Mouse (Mus musculus) Patski (cell line): ENCODE data around the gene Reep3. TPM values are rescaled to one million over a fixed set of nuclear protein-coding genes. Genes with fewer than 3 reads are reported as not detected.

ENCODE experiments used
- ATAC-seq: fragments of 100-300 bp; one replicate; pipeline ENCODE4 v1.8.0; 2021
- CTCF ChIA-PET: fragments of 350-600 bp; sonication (Branson Sonifier 250); formaldehyde crosslinking; loops from one replicate; lab custom pipeline; 2022; ENCODE audit warnings: inconsistent platforms; lab: Charles Lee
- POLR2A ChIA-PET: fragments of 350-600 bp; sonication (Branson Sonifier 250); formaldehyde crosslinking; loops from one replicate; lab custom pipeline; 2022; ENCODE audit warnings: antibody characterized with exemption, inconsistent platforms; lab: Charles Lee
- DNase-seq: peaks from one replicate; pipeline ENCODE4 v3.0.0-alpha.2; 2011; ENCODE audit warnings: low read depth, low spot score
- H3K27me3 ChIP-seq: fragments of 371-371 bp; one replicate; pipeline ENCODE4 v1.5.1; 2021
- CTCF ChIP-seq: fragments of 100-300 bp; IDR thresholded peaks from one replicate; pipeline ENCODE4 v1.5.1; 2021
- in situ Hi-C: fragments of 300-500 bp; cut with MboI; formaldehyde crosslinking; loops from 3 replicates; pipeline ENCODE4 v1.11.1; 2018; ENCODE audit warnings: low pct_unique_long_range_greater_than_20kb, mixed read lengths
- polyA plus RNA-seq: library from polyadenylated mRNA; unstranded; gene quantifications from one replicate; pipeline ENCODE4 v1.2.3, GENCODE M21; 2021

Reep3 gene
- polyA plus RNA-seq, 1 experiment from 2014 or later, result 46.6 TPM

GRCm38 (mm10) chr10:66960136-66960535, 136.6 kb downstream of the Reep3 start:
- no peak for TF ChIP-seq CTCF
- no peaks in the 10 kb centered on the region for H3K27me3 ChIP-seq
- ATAC-seq (no peak), DNase-seq (no peak)
- ChIA-PET CTCF (interaction anchor here (1.3 kb wide), 1 partner anchor 13 kb away, joined by 4 read pairs; no protein-coding TSS in a partner anchor), POLR2A (no interaction called here)
- in situ Hi-C loops, result no loop called here

Other genes with a start within 250 kb of the Reep3 start
- gene Jmjd1c, start 820 bp downstream of the Reep3 start, polyA plus RNA-seq, result 26.1 TPM
- 19.9 TPM for gene Nrbf2, start 188.4 kb upstream of the Reep3 start, polyA plus RNA-seq